Mouse (Mus musculus) kidney, postnatal 0 days (tissue): ENCODE results near the gene Tmem161a. TPM values are rescaled to one million over a fixed set of nuclear protein-coding genes. Genes with fewer than 3 reads are reported as not detected.

Experiments
- ATAC-seq: fragments of 200-750 bp; cut with Nextera tagmentation; replicated peaks from 2 replicates; pipeline ENCODE4 v1.8.0; 2017; ENCODE audit warnings: low read depth, moderate number of reproducible peaks, moderate TSS enrichment, moderate library complexity; ENCODE audit not compliant: low FRiP score
- DNase-seq: peaks from one replicate; pipeline ENCODE4 v3.0.0-alpha.2; 2016; ENCODE audit warnings: low spot score
- H3K27ac ChIP-seq: fragments of 300-500 bp; sonication (generic); 2 replicates; pipeline ENCODE4 v1.5.1; 2014; ENCODE audit warnings: mild to moderate bottlenecking
- H3K27me3 ChIP-seq: fragments of 300-500 bp; sonication (generic); 2 replicates; pipeline ENCODE4 v1.6.1; 2014; ENCODE audit warnings: low read length, mixed read lengths; ENCODE audit not compliant: insufficient read depth
- H3K36me3 ChIP-seq: fragments of 300-500 bp; sonication (generic); 2 replicates; pipeline ENCODE4 v1.6.1; 2014; ENCODE audit warnings: low read length, mixed read lengths; ENCODE audit not compliant: insufficient read depth
- H3K4me1 ChIP-seq: fragments of 300-500 bp; sonication (generic); replicated peaks from 2 replicates; pipeline ENCODE4 v1.6.1; 2014; ENCODE audit warnings: antibody characterized with exemption, low read length, mixed read lengths; ENCODE audit not compliant: insufficient read depth
- H3K4me2 ChIP-seq: fragments of 300-500 bp; sonication (generic); 2 replicates; pipeline ENCODE4 v1.6.1; 2014; ENCODE audit warnings: mild to moderate bottlenecking, low read length, moderate library complexity, mixed read lengths
- H3K4me3 ChIP-seq: fragments of 300-500 bp; sonication (generic); replicated peaks from 2 replicates; pipeline ENCODE4 v1.5.1; 2014; ENCODE audit warnings: low read depth, low read length
- H3K9ac ChIP-seq: fragments of 300-500 bp; sonication (generic); 2 replicates; pipeline ENCODE4 v1.6.1; 2014; ENCODE audit warnings: low read depth, low read length
- H3K9me3 ChIP-seq: fragments of 300-500 bp; sonication (generic); replicated peaks from 2 replicates; pipeline ENCODE4 v1.6.1; 2016; ENCODE audit warnings: low read length, inconsistent platforms, mixed read lengths
- CTCF ChIP-seq: IDR thresholded peaks from 2 replicates; pipeline ENCODE4 v1.5.1; 2016; ENCODE audit warnings: antibody characterized with exemption, low read depth, mild to moderate bottlenecking, moderate library complexity
- WGBS: fragments of 180-500 bp; shearing (Covaris S2); extraction: QIAGEN DNeasy Blood & Tissue Kit; methylation state at CpG from one replicate; pipeline ENCODE4 v1.1.7; 2014; 5-methylcytosine and 5-hydroxymethylcytosine counted together
- polyA plus RNA-seq: library from polyadenylated mRNA; unstranded; fragments of >200 nt; fragmentation: Nextera tagmentation; extraction: Ambion mirVana; gene quantifications from 2 replicates; pipeline ENCODE4 v1.2.1, GENCODE M21; 2015

Tmem161a gene
- polyA plus RNA-seq, 1 experiment from 2014 or later, result 52.3 TPM

DNA sequence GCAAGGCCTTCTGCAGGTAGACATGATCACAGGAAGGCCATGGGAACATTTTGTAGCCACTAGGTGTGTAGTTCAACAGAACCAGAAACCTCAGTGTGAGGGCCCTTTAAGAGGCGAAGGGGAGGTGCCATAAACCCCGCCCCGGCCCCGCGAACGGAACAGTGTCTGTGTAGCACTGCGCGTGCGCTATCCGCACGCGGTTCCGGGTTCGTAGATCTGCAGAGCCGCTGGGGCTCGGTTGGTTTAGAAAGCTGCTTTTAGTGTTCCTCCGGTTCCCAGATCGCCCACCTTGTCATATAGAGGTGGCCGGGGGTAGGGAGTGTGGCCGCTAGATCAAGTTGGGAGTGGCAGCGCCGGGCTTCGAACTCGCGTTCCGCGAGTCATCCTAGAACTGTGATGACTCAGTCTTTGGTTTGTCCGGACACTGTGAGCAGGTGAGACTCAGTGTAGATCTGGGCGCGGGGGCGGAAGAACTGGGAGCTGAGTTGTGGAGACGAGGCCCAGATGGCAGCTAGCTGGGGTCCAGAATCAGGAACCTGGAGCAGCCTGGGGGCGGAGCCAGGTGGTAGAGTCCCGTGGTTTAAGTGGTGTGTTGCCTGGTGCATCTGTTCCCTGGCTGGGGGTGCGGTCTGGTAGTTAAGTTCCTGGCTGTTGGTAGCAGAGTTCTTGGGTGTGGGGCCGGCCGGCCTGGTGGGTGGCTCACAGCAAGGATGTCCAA, 40.8 kb upstream of the Tmem161a start, which contains the start of gene Nr2c2ap:
Gene Nr2c2ap, plus strand, starts transcription at position 168 of the 718 bp plus-strand sequence.
- Histone ChIP-seq H3K4me2 (peak within 1 kb of the TSS; percentile 85), H3K9me3 (no peaks in the 10 kb centered on the region), H3K27me3 (no peaks in the 10 kb centered on the region), H3K4me3 (peak within 1 kb of the TSS; percentile 80), H3K27ac (no peak within 1 kb of the TSS), H3K9ac (peak within 1 kb of the TSS; percentile 77), H3K36me3 (peaks cover 23% of the 10 kb centered on the region), H3K4me1 (peaks cover 3% of the 10 kb centered on the region; the same call in 1 of the 2 replicates)
- WGBS, result 1% methylated on average over 37 of the region's 37 CpGs
- TF ChIP-seq CTCF, result no peak
- DNase-seq (peak; percentile 93), ATAC-seq (peak; percentile 77)

DNA sequence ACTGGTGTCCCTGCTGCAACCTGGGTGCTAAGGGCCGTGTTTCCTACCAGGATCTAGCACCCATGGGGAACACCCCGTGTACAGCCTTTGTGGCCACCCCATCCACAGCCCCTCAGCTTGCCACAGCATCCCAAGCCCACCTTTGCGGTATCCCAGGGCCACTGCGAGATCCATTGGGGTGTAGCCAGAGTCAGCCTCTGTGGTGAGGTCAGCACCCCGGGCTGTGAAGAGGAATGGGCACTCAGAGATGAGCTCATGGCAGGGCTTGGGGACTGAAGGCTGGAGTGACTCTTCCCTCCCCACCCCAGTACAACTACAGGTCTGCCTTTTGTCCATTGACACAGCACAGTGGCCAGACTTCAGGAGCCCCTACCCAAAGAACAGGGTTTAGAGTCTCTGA, 38.1 kb upstream of the Tmem161a start:
- Histone ChIP-seq H3K36me3 (peaks cover 26% of the 10 kb centered on the region), H3K27ac (no peak overlapping the region), H3K9ac (no peak overlapping the region), H3K27me3 (no peaks in the 10 kb centered on the region), H3K4me3 (no peak overlapping the region), H3K4me2 (no peak overlapping the region), H3K4me1 (peaks cover 3% of the 10 kb centered on the region), H3K9me3 (no peaks in the 10 kb centered on the region)
- no peak for TF ChIP-seq CTCF
- DNase-seq (no peak), ATAC-seq (no peak)
- WGBS, result 91% methylated on average over 5 of the region's 5 CpGs

DNA sequence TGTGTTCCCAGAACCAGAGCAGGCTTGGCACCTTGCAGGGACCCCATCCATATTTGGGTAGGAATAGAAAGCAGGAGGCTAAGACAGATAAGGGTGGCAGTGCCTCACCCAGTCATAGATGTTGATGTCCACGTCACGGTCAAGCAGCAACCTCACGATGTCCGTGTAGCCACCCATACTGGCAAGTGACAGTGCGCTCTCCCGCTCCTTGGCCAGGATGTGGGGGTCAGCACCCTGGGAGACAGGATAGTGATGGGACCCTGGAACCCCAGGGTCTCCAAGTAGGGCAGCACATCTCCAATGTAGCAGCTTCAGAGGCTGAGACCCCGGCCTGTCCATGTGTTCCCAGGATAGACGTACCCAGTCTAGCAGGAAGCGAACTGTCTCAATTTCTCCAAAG, 37.2 kb upstream of the Tmem161a start:
- 89% methylated on average over 9 of the region's 9 CpGs for WGBS

DNA sequence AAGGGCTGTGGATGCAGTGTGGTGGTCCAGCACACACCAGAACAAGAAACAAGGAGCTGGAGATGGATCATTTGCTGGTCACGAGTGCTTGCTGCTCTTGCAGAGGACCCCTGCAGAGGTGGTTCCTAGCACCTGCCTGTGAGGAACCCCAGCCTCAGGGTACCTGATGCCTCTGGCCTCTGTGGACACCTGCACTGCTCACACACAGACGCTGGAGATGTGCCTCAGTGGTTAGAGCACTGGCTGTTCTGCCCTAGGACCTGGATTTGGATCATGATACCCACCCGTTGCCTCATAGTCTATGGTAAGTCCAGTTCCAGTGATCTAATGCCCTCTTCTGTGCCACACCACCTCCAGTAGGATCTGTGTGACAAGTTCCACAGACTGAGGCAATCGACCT, 35.6 kb upstream of the Tmem161a start:
- 90% methylated on average over 4 of the region's 4 CpGs for WGBS
- Histone ChIP-seq H3K27ac (no peak overlapping the region), H3K36me3 (peaks cover 26% of the 10 kb centered on the region), H3K4me3 (no peak overlapping the region), H3K4me2 (no peak overlapping the region), H3K27me3 (no peaks in the 10 kb centered on the region), H3K9me3 (no peaks in the 10 kb centered on the region), H3K9ac (no peak overlapping the region), H3K4me1 (peaks cover 6% of the 10 kb centered on the region)
- TF ChIP-seq CTCF, result no peak
- ATAC-seq, result no peak
- no peak for DNase-seq

More for the DNA sequence above, 37.2 kb upstream of the Tmem161a start:
- Histone ChIP-seq H3K27me3 (no peaks in the 10 kb centered on the region), H3K9me3 (no peaks in the 10 kb centered on the region), H3K9ac (no peak overlapping the region), H3K27ac (no peak overlapping the region), H3K36me3 (peaks cover 26% of the 10 kb centered on the region), H3K4me3 (no peak overlapping the region), H3K4me1 (peaks cover 3% of the 10 kb centered on the region), H3K4me2 (no peak overlapping the region)
- no peak for TF ChIP-seq CTCF
- no peak for DNase-seq
- no peak for ATAC-seq

DNA sequence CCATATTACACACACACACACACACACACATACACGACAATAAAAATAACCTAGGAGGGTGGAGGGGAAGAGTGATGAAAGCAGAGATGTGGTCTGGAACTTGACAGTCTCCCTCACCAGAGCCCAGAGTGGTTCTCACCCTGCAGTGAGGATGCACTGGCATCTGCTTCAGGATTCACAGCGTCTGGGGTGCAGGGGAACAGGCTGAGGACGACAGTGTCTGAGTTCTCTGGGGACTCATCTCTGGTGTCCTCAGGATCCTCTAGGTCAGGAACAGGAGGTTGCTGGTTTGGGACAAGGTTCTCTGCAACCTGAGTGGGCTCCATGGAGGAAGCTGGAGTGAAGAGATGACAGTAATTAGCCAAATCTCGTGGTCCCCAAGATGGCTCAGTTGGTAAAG, 34.3 kb upstream of the Tmem161a start:
- Histone ChIP-seq H3K27me3 (no peaks in the 10 kb centered on the region), H3K9me3 (no peaks in the 10 kb centered on the region), H3K27ac (no peak overlapping the region), H3K4me1 (peaks cover 3% of the 10 kb centered on the region), H3K9ac (0 out of 2 replicates have a peak overlapping the region, but pooled peaks have one; percentile 46), H3K36me3 (peaks cover 28% of the 10 kb centered on the region), H3K4me2 (peak overlapping the region; percentile 62), H3K4me3 (no peak overlapping the region)
- no peak for TF ChIP-seq CTCF
- DNase-seq, result no peak
- WGBS, result 78% methylated on average over 4 of the region's 4 CpGs
- no peak for ATAC-seq

DNA sequence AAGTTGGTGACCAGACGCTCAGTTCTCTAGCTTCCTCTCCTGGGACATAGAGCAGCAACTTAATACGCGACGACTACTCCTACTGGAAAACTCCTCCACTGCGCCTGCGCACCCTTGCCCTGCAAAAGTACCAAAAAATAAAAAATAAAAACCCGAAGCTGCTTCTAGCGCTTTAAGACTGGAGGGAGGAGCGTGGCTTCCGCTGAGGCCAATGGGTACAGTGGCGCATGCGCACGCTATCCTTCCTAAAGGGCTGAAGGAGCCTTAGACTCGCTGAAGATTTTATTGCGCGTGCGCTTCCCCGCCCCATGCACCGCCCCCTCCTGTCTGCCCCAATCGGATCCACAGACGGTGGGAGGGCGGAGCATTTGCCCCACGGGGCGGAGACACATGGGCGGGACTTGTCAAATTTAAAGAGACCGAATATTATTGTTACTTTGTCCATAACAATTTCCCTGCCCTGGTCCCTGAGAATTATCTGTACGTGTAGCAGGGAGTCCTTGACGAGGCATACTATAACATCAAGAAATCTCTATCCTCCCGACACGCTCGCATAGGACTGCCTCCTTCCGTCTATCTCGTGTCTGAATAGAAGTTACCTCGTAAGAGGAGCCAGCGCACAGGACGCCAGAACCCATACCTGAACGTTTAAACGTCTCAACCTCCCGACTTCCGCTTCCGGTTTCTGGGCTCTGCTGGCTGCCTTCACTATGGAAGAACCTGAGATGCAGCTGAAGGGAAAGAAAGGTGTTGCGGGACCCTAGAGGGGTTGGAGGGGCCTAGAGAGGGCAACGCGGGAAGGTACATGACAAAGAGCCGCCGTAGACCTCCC, 32.9 kb upstream of the Tmem161a start, which contains the start of the genes Rfxank, Borcs8 and Mef2b:
Gene Rfxank, minus strand, starts transcription at position 129 of the 832 bp plus-strand sequence.
Gene Borcs8, plus strand, starts transcription at position 474 of the 832 bp plus-strand sequence.
Gene Mef2b, plus strand, starts transcription at position 686 of the 832 bp plus-strand sequence.
- TF ChIP-seq CTCF, result no peak
- under 1% methylated on average over 46 of the region's 46 CpGs for WGBS
- H3K4me2 ChIP-seq, result peak within 1 kb of the TSS; percentile 79
- H3K27me3 ChIP-seq, result no peaks in the 10 kb centered on the region
- ATAC-seq, result peak; percentile 97
- peaks cover 3% of the 10 kb centered on the region for H3K4me1 ChIP-seq
- H3K9me3 ChIP-seq, result no peaks in the 10 kb centered on the region
- peak within 1 kb of the TSS; percentile 85 for H3K27ac ChIP-seq
- DNase-seq, result peak; percentile 100
- H3K9ac ChIP-seq, result peak within 1 kb of the TSS; percentile 78
- H3K4me3 ChIP-seq, result peak within 1 kb of the TSS; percentile 88
- H3K36me3 ChIP-seq, result peaks cover 21% of the 10 kb centered on the region
